Mouse (Mus musculus) heart, adult 2 months (tissue): Measurements from ENCODE around the gene Ddx46.

ENCODE experiments used
- CTCF ChIP-seq: fragments of 200-600 bp; IDR thresholded peaks from 2 replicates; pipeline ENCODE4 v1.8.1; 2022; ENCODE audit warnings: antibody characterized with exemption, mild to moderate bottlenecking, moderate library complexity
- POLR2A ChIP-seq: fragments of 200-500 bp; IDR thresholded peaks from 2 replicates; pipeline ENCODE4 v1.6.1; 2011; ENCODE audit warnings: mild to moderate bottlenecking, low read depth, low read length, control low read depth; ENCODE audit not compliant: insufficient read depth

DNA sequence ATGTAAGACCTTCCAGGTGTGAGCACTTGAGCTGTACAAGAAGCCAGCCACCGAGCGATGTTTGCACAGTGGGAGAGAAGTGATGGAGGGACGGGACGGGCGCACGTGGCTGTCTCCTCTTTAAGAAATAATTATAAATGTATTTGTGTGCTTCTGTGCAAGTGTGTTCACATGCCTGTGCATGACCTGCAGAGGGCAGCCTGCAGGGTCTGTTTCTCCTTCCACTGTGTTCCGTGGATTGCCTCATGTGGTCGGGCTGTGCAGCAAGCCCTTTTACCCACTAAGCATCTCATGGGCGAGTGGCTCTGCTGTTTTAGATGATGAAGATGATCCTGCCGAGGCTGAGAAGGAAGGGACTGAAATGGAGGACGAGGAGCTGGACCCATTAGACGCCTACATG lies 15.3 kb downstream of the Ddx46 start:
- TF ChIP-seq CTCF (peak; percentile 29), POLR2A (no peak)
